Mouse (Mus musculus) lung, postnatal 0 days (tissue): ENCODE measurements around the gene Gm20388.
A peak's percentile ranks its signal among the peaks of the same experiment; 100 is the strongest.

ENCODE experiments used
- CTCF ChIP-seq: IDR thresholded peaks from 2 replicates; pipeline ENCODE4 v1.5.1; 2016; ENCODE audit warnings: antibody characterized with exemption, mild to moderate bottlenecking
- EP300 ChIP-seq: IDR thresholded peaks from 2 replicates; pipeline ENCODE4 v1.6.1; 2016; ENCODE audit warnings: antibody characterized with exemption, mild to moderate bottlenecking, control low read depth

GRCm38 (mm10) chr8:122336251-122336910 lies 2425.7 kb downstream of the Gm20388 start:
- TF ChIP-seq CTCF (peak; percentile 19; the same call in 1 of the 2 replicates), EP300 (no peak)
